Mouse (Mus musculus) kidney, adult 8-10 months (tissue): Measurements from ENCODE around the gene Ccdc9b.

ENCODE experiments used
- DNase-seq, 2 experiments: peaks; one replicate each; pipeline ENCODE4 v3.0.0; 2022

The Ccdc9b gene

GRCm38 (mm10) chr2:118745915-118746901 is 16.3 kb downstream of the Ccdc9b start:
- peak in 1 of 2 experiments; percentile 15 for DNase-seq

DNA sequence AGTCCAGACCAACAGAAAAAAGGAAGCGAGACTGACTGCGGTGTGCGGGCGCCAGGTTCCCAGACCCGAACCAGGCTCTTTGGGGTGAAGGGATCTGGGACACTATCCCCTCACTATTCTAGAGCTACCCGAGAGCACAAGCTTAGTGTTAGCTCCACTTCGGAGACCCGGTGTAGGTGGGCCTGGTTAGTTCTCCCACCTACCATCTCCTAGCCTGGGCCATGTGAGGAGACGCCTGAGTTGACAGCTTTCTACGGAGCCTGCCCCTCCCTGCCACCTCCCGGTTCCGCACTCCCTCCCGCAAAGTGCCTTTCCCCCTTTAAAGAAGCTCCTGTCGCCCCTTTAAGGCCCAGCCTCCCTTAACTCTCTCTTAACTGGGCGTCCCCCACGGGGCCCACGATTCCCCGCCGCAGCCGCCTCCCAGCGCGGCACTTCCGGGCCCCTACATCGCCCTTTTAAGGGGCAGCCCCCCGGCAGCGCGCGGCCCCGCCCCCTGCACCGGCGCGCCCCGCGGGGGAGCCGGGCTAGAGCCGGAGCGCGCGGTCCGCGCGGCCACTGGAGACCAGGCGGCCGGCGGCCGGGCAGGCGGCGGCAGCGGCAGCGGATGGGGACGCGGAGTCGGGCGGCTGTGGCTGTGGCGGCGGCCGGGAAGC is 17.1 kb downstream of the Ccdc9b start, which contains the start of gene Inafm2:
TSS of gene Inafm2 (plus strand) at position 527 of the 653 bp plus-strand sequence.
- DNase-seq, result peak; percentile 90 to 92

- no peak for DNase-seq
Observed at GRCm38 (mm10) chr2:118744621-118745020, 17.8 kb downstream of the Ccdc9b start.

- peak; percentile 37 to 46 for DNase-seq
Observed at GRCm38 (mm10) chr2:118743261-118743943, 19.1 kb downstream of the Ccdc9b start.

- no peak for DNase-seq
Observed at GRCm38 (mm10) chr2:118741183-118741582, 21.3 kb downstream of the Ccdc9b start.

DNA sequence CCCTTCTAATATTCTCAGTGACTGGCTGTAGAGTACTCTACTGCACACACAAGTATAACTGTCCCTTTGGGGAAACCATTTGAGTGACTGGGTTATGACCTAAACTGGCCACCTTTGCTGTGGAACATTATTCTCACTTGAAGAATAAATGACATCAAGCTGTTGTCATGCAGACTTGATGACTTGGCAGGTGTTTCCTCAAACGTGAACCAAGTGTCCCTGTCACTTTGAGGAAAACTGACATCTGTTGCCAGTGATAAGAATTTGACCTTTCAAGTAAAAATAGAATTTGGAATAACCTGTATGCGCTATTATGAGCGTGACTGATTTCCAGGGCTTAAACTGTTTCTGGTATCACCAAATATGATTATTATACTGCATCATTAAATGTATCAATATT is 22.1 kb downstream of the Ccdc9b start:
- no peak for DNase-seq

GRCm38 (mm10) chr2:118733341-118733740 is 29.1 kb downstream of the Ccdc9b start:
- DNase-seq, result no peak

DNA sequence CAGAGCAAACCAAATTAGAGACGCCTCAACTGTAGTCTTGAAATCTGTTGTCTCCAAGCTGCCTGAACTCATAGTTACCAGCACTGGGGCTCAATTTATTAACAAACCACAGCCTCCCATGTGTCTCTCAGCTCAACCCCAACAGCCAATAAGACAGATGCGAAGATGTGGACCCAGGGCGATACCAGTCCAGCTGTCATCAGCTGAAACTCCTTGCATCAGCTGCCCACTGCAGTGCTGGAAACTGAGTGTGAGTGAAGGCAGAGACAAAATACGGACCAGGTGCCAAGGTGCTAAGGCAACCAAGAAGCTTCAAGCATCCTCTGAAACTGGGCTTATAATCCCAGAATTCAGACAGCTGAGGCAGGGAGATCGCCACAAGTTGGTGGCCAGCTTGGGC is 30.5 kb downstream of the Ccdc9b start:
- DNase-seq, result no peak

- DNase-seq, result peak; percentile 58 to 75
Observed at GRCm38 (mm10) chr2:118730622-118730915, 31.9 kb downstream of the Ccdc9b start.

DNA sequence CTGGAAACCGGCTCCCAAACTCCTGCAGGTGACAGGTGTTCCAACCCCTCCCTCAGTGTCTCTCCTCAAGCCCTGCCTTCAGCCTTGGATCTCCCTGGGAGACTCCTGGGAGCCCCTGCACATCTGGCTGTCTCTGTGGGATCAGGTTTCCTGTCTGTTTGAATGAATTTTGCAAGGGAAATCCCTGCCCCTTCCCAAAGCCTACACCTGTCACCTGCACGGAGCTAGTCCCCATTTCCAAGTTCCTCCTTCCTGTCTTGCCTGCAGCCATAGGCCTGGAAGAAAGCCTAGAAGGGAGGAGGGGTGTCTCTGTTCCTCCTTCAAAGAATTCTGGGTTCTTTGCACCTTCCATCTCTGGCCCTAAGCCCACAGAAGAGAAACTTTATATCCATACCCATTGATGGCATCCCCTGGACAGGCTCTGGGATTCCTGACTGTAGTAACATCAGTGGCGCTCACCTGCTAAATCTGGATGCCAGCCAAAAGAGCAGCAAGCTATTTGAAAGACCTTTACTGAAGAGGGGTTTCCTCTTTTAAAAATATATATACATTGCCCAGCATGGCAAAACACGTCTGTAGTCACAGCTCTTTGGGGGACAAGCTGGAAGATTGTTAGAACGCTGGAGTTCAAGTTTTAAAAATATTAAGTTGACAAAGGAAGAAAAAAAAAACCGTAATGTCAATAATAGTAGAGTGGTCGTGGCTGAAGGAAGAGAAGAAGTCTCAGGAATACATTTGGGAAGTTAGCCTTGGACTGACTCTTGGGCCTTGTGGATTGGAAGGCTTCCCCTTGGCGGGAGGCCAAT is 32.4 kb downstream of the Ccdc9b start:
- no peak for DNase-seq

DNA sequence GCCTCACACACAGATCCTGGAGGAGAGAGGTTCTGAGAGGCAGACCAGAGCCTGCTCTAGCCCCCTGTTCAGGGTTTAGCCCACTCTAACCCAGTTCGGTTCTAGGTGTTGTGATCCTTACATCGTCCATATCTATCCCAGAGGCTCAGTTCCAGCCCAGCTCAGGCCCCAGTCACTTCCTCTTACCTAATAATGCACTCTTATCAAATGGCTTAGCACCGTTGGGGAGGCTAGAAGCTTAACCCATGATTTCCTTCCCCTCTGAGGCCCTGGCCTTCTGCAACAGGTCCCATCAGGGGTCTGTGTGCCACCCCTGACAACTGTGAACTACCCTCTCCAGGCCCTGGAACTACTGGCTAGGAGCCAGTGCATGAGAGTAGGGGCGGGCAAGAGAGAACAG is 33.3 kb downstream of the Ccdc9b start:
- no peak for DNase-seq

GRCm38 (mm10) chr2:118728337-118728736 is 34.1 kb downstream of the Ccdc9b start, which contains the start of gene Plcb2:
TSS of gene Plcb2 (minus strand) at chr2:118728438.
- no peak for DNase-seq

- no peak for DNase-seq
Observed at GRCm38 (mm10) chr2:118727911-118728310, 34.5 kb downstream of the Ccdc9b start.

DNA sequence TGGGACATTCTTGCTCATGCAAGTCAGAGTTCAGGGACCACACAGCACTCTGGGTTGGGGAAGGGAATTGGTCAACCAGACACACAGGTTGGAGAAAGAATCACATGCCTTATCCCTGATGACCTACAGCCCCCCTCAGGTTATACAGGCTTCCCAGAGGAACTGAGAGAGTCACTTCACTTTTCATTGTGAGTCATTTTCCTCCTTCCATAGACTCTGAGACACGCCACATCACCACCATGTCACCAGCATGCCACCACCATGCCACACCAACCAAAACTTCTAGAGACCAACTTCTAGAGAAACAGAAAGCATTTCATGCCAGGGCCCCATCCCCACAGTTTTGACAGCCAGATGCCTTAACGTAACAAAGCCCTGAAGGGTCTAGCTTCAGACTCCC is 35.6 kb downstream of the Ccdc9b start:
- DNase-seq, result no peak

- peak; percentile 37 to 61 for DNase-seq
Observed at GRCm38 (mm10) chr2:118725511-118725910, 37.0 kb downstream of the Ccdc9b start.

DNA sequence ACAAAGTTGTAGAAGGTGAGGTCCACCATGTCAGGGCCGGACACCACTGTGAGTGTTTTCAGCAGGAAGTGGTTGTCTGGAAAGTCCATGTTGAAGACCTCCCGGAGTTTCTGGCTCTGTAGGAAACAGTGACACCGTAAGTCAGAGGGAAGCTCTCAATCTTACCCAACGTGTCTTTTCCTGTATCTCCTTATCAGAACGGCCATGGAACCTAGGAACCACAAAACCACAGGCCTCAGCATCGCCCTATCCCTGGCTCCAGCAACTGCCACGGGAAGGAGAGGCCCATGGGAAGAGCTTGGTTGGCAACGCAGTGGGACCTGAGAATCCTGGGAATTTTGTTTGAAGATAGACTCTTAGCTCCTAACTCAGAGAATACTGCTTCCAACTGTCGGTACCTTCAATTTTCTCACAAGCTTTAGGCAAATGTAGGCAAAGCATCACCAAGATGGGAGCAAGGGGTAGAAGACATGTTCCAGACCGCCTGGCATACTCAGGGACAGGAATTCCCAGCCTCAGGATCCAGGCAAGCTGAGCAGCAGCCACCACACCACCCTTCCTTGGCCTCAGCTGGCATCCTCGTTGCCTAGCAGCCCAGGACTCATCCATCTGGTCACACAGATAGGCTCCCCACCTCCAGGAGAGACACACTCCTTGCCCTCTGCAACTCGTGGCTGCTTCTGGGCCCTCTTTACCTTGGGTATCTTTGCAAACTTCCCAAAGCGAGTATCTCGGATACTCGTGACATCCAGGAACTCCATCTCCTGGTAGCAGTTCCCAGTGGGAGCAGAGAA is 38.6 kb downstream of the Ccdc9b start:
- no peak for DNase-seq

GRCm38 (mm10) chr2:118716677-118717076 is 45.8 kb downstream of the Ccdc9b start:
- no peak for DNase-seq

GRCm38 (mm10) chr2:118714230-118714629 is 48.2 kb downstream of the Ccdc9b start:
- DNase-seq, result no peak

GRCm38 (mm10) chr2:118713631-118714030 is 48.8 kb downstream of the Ccdc9b start:
- DNase-seq, result no peak

DNA sequence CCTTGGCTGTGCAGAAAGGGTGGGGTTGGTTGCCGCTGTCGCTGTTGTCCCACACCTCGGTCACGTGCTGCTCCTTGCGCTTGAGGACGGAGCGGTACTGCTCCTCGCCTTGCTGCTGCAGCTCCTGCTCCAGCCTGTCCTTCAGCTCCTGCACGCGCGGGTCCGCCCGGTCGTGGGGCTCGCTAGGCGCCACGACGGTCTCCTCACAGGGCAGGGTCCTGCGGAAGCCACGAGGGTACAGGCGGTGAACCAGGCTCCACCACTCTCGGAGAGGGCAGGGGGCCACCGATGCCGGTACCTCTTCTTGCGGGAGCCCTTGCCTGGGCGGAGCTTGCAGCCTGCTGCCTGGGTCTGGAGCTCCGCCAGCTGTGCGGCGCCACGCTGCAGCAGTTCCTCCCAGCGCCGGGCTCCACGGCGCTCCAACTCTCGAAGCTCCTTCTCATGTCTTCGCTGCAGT is 51.4 kb downstream of the Ccdc9b start:
- DNase-seq, result no peak

DNA sequence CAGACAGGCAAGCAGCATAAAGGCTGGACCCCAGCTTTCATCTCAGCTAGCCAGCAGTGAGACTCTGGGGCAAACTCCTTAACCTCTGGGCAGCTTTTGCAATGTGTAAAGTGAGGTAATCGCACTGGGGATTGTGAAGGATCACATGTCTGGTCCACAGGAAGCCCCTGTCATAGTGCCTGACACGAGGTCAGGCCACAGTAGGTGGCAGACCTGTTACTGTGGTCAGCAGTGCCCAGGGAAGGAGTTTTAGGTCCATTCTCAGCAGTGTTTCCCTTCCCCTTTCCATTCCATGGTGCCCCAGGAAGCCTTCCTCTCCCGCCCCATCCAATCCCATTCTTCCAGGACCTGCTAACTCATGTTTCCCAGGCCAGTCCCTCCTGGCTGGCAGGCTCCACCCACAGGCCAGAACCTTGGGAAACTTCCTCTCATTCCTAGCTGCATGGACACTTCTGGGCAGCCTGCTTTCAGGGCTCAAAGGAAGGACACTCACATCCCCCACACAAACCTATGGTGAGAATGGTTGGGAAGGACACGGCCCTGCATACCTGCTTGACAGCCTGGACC is 52.7 kb downstream of the Ccdc9b start:
- no peak for DNase-seq
